Mouse (Mus musculus) embryonic fibroblast, embryonic 13.5 days (primary cell): ENCODE measurements at regions not wholly inside any gene's neighbourhood (a gene's known extent, or its start where the extent isn't known, plus 50 kb on each side); places are given as distances from the start of the nearest gene placed in this dataset.

Source experiments
- CTCF ChIP-seq: IDR thresholded peaks from 2 replicates; pipeline ENCODE4 v1.5.1; 2011; ENCODE audit warnings: mild to moderate bottlenecking, control low read depth, low read length, moderate library complexity, borderline replicate concordance; ENCODE audit not compliant: insufficient read depth
- POLR2A ChIP-seq: IDR thresholded peaks from 2 replicates; pipeline ENCODE4 v1.6.1; 2011; ENCODE audit warnings: low read depth, mild to moderate bottlenecking, control low read depth, low read length, moderate library complexity

DNA sequence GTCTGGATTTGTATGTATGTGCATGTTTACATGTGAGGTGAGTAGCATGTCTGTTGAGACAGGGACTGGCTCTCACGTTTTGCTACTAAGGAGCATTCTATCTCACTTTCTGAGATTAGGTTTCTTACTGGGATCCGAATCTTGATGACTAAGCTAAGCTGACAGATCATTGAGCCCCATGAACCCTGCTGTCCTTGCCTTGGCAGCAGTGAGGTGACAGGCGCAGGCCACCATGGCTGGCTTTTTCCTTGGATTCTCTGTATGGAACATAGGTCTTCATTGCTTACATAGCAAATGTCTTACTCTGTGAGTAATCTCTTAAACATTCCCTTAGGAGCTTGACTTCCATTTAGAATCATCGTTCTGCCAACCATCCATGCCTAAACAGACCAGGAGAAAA lies 140.3 kb upstream of the Nox3 start:
- TF ChIP-seq POLR2A, result no peak
- no peak for TF ChIP-seq CTCF
